In genomic region chr10:74316091-74316490, GRCm38 (mm10) we compare ENCODE assay signal across 17 mouse cellular contexts.
"Had no signal": no experiment of that assay in that cellular context is flagged by ENCODE, and none has a peak within 500 bp of the region (broad histone marks: within the 10 kb centered on the region; RNA-seq: fewer than 3 reads in every experiment).

No protein-coding gene starts in this region.

- H3K9ac ChIP-seq: limb, embryonic 12.5 days; limb, embryonic 15.5 days; liver, embryonic 14.5 days; liver, postnatal 0 days; lung, embryonic 14.5 days; midbrain, embryonic 12.5 days had no signal

- ATAC-seq: liver, postnatal 0 days; lung, postnatal 0 days had no signal

- H3K4me3 ChIP-seq: layer of hippocampus, adult 2 months; left cerebral cortex, adult 2 months; limb, embryonic 12.5 days; limb, embryonic 15.5 days; midbrain, embryonic 12.5 days; myocyte had no signal

- DNase-seq: kidney, postnatal 25 days; layer of hippocampus, adult 9-11 months; liver, postnatal 0 days; lung, embryonic 14.5 days; thymus, adult 18-20 months; thymus, postnatal 36 days had no signal

- H3K4me2 ChIP-seq: limb, embryonic 12.5 days; limb, embryonic 15.5 days; liver, embryonic 11.5 days; lung, embryonic 14.5 days; midbrain, embryonic 12.5 days had no signal

- H3K9me3 ChIP-seq: limb, embryonic 12.5 days; limb, embryonic 15.5 days; midbrain, embryonic 12.5 days had no signal

- H3K4me1 ChIP-seq: limb, embryonic 12.5 days; limb, embryonic 15.5 days; midbrain, embryonic 12.5 days had no signal

- H3K27me3 ChIP-seq: limb, embryonic 12.5 days; limb, embryonic 15.5 days; midbrain, embryonic 12.5 days had no signal

- H3K36me3 ChIP-seq: limb, embryonic 12.5 days; limb, embryonic 15.5 days; midbrain, embryonic 12.5 days had no signal

- H3K27ac ChIP-seq: kidney, postnatal 0 days; layer of hippocampus, adult 2 months; left cerebral cortex, adult 2 months; limb, embryonic 12.5 days; limb, embryonic 15.5 days; liver, embryonic 14.5 days; macrophage; midbrain, embryonic 12.5 days had no signal
